Mouse (Mus musculus) spleen, embryonic (tissue): ENCODE data around the gene Pxdn.

Source experiments
- CTCF ChIA-PET: fragments of 350-600 bp; sonication (Branson Sonifier 250); formaldehyde crosslinking; loops from one replicate; lab custom pipeline; 2022; lab: Charles Lee

Gene Pxdn

GRCm38 (mm10) chr12:29953999-29954398 lies 16.6 kb downstream of the Pxdn start:
- CTCF ChIA-PET: no interaction called here

- CTCF ChIA-PET: no interaction called here
Measured at GRCm38 (mm10) chr12:29954464-29954863, 17.1 kb downstream of the Pxdn start.

GRCm38 (mm10) chr12:29956969-29957368 lies 19.6 kb downstream of the Pxdn start:
- CTCF ChIA-PET: no interaction called here

- CTCF ChIA-PET: no interaction called here
Measured at GRCm38 (mm10) chr12:29958637-29959036, 21.2 kb downstream of the Pxdn start.

- CTCF ChIA-PET: no interaction called here
Measured at GRCm38 (mm10) chr12:29961041-29961440, 23.6 kb downstream of the Pxdn start.

GRCm38 (mm10) chr12:29965016-29965415 lies 27.6 kb downstream of the Pxdn start:
- CTCF ChIA-PET: no interaction called here

GRCm38 (mm10) chr12:29971795-29972464 lies 34.5 kb downstream of the Pxdn start:
- CTCF ChIA-PET: no interaction called here

GRCm38 (mm10) chr12:29972533-29972932 lies 35.1 kb downstream of the Pxdn start:
- CTCF ChIA-PET: no interaction called here

GRCm38 (mm10) chr12:29980076-29980475 lies 42.7 kb downstream of the Pxdn start:
- CTCF ChIA-PET: no interaction called here

GRCm38 (mm10) chr12:29981722-29982293 lies 44.4 kb downstream of the Pxdn start:
- CTCF ChIA-PET: no interaction called here

GRCm38 (mm10) chr12:29983190-29983589 lies 45.8 kb downstream of the Pxdn start:
- CTCF ChIA-PET: no interaction called here

- CTCF ChIA-PET: no interaction called here
Measured at GRCm38 (mm10) chr12:29985126-29985525, 47.7 kb downstream of the Pxdn start.

GRCm38 (mm10) chr12:29986241-29986640 lies 48.8 kb downstream of the Pxdn start:
- CTCF ChIA-PET: no interaction called here

GRCm38 (mm10) chr12:29998895-29999294 lies 61.5 kb downstream of the Pxdn start:
- CTCF ChIA-PET: no interaction called here

- CTCF ChIA-PET: no interaction called here
Measured at GRCm38 (mm10) chr12:30001951-30002350, 64.5 kb downstream of the Pxdn start.

- CTCF ChIA-PET: no interaction called here
Measured at GRCm38 (mm10) chr12:30003680-30004364, 66.4 kb downstream of the Pxdn start.

- CTCF ChIA-PET: no interaction called here
Measured at GRCm38 (mm10) chr12:30004365-30004723, 66.9 kb downstream of the Pxdn start.

- CTCF ChIA-PET: no interaction called here
Measured at GRCm38 (mm10) chr12:30006586-30006985, 69.2 kb downstream of the Pxdn start.

GRCm38 (mm10) chr12:30008741-30009140 lies 71.3 kb downstream of the Pxdn start:
- CTCF ChIA-PET: no interaction called here

GRCm38 (mm10) chr12:30015501-30015900 lies 78.1 kb downstream of the Pxdn start:
- CTCF ChIA-PET: no interaction called here

- CTCF ChIA-PET: no interaction called here
Measured at GRCm38 (mm10) chr12:30017131-30017530, 79.7 kb downstream of the Pxdn start.

- CTCF ChIA-PET: no interaction called here
Measured at GRCm38 (mm10) chr12:30020447-30020846, 83.0 kb downstream of the Pxdn start.

GRCm38 (mm10) chr12:30023491-30023890 lies 86.1 kb downstream of the Pxdn start:
- CTCF ChIA-PET: no interaction called here
